Mouse (Mus musculus) urinary bladder, postnatal 25 days (tissue): ENCODE results near the gene Ppfibp2.

Source experiments
- DNase-seq: peaks from one replicate; pipeline ENCODE4 v3.0.0; 2022; ENCODE audit warnings: low spot score

The Ppfibp2 gene

GRCm38 (mm10) chr7:107664063-107665056 is 69.4 kb downstream of the Ppfibp2 start:
- DNase-seq = no peak

GRCm38 (mm10) chr7:107665221-107665585 is 70.2 kb downstream of the Ppfibp2 start:
- no peak for DNase-seq

GRCm38 (mm10) chr7:107665586-107666261 is 70.7 kb downstream of the Ppfibp2 start:
- DNase-seq = peak; percentile 26

- no peak for DNase-seq
Measured at GRCm38 (mm10) chr7:107666262-107666902, 71.4 kb downstream of the Ppfibp2 start.

GRCm38 (mm10) chr7:107668514-107668913 is 73.5 kb downstream of the Ppfibp2 start:
- no peak for DNase-seq

GRCm38 (mm10) chr7:107675224-107675623 is 80.2 kb downstream of the Ppfibp2 start:
- DNase-seq = no peak

- no peak for DNase-seq
Measured at GRCm38 (mm10) chr7:107680151-107680852, 85.3 kb downstream of the Ppfibp2 start.

GRCm38 (mm10) chr7:107681306-107681705 is 86.3 kb downstream of the Ppfibp2 start:
- DNase-seq = no peak

GRCm38 (mm10) chr7:107683162-107683561 is 88.2 kb downstream of the Ppfibp2 start:
- DNase-seq = no peak

GRCm38 (mm10) chr7:107683622-107684021 is 88.6 kb downstream of the Ppfibp2 start:
- DNase-seq = no peak

GRCm38 (mm10) chr7:107685238-107685954 is 90.4 kb downstream of the Ppfibp2 start:
- DNase-seq = no peak

GRCm38 (mm10) chr7:107685955-107686285 is 90.9 kb downstream of the Ppfibp2 start:
- no peak for DNase-seq

- no peak for DNase-seq
Measured at GRCm38 (mm10) chr7:107687412-107687811, 92.4 kb downstream of the Ppfibp2 start.

GRCm38 (mm10) chr7:107688040-107688439 is 93.0 kb downstream of the Ppfibp2 start:
- no peak for DNase-seq

- DNase-seq = no peak
Measured at GRCm38 (mm10) chr7:107690426-107691221, 95.6 kb downstream of the Ppfibp2 start.

GRCm38 (mm10) chr7:107691493-107691892 is 96.5 kb downstream of the Ppfibp2 start:
- DNase-seq = no peak

- no peak for DNase-seq
Measured at GRCm38 (mm10) chr7:107694254-107694947, 99.4 kb downstream of the Ppfibp2 start.

- no peak for DNase-seq
Measured at GRCm38 (mm10) chr7:107697066-107697465, 102.1 kb downstream of the Ppfibp2 start.

GRCm38 (mm10) chr7:107699926-107700325 is 104.9 kb downstream of the Ppfibp2 start:
- no peak for DNase-seq

- no peak for DNase-seq
Measured at GRCm38 (mm10) chr7:107700646-107701045, 105.6 kb downstream of the Ppfibp2 start.
